Mouse (Mus musculus): ENCODE results near the gene Meiob. TPM values are rescaled to one million over a fixed set of nuclear protein-coding genes. Genes with fewer than 3 reads are reported as not detected.

Meiob gene
- polyA plus RNA-seq (2012; rRNA removed), result not detected in 2 replicates

DNA sequence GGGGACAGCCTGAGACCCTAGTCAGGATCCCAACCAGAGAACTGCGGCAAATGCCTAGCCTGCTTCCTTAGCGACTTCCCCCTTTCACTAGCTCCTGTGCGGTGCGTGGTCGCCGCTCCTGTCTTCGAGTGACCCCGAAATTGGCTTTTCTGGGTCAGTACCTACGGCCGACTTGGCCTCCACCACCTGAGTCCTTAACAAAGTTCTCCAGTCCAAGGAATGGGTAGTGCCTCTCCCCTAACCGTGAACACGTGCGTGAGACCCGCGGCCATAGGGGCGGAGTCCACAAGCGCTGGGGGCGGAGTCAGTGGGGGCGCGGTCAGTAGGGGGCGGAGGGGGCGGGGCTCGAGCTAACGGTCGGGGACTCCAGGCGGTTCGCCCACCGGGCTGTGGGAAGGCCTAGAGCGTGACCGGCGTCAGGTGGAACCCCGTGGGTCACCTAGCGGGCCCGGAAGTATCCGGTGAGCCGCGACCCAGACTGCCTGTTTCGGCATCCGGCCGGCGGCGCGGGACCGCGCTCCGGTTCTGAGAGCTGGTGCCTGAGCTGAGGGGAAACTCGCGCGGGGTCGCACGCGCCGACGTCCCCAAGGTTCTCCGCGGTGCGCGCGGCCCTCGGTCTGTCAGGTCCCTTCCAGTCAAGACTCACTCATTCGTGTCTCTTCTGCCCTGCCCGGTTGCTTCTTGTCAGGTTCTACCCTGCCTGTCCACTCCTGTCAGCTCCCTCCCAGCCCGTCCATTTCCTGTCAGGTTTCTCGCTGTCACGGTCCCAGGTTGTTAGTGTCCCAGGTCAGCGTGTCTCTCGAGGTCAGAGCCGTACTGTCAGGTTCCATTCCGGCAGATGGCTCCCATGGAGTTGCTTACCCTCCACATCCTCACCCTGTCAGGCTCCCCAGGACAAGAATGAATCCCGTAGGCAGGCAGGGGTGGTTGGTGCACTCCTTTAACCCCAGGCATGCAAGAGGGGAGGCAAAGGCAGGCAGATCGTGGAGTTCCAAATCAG is at the start of gene Meiob:
Meiob (plus strand) TSS at position 338 of the 1,000 bp plus-strand sequence.

DNA sequence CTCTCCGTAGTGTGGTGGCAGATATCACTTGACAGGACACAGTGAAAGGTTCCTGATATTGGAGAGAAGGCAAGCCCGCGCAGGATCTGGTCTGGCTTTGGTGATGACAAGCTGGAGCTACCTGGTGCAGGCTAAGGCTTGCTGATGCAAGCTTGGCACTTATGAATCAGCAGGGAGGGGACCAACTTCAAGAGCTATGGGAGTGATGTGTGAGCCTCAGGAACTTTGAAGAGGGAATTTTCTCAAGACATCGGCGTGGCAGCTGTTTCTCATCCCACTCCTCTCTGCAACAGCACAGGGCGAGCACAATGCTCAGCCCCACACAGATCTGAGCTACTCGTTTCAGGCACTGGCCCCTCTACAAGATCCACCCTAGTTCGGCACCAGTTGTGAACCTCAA is 35.8 kb downstream of the Meiob start, which contains the start of gene Hagh:
Hagh (plus strand) TSS at position 302 of the 400 bp plus-strand sequence.

GRCm38 (mm10) chr17:24850065-24850772 is 46.1 kb downstream of the Meiob start, which contains the start of gene Fahd1:
Gene Fahd1, minus strand, starts transcription at chr17:24850364.

DNA sequence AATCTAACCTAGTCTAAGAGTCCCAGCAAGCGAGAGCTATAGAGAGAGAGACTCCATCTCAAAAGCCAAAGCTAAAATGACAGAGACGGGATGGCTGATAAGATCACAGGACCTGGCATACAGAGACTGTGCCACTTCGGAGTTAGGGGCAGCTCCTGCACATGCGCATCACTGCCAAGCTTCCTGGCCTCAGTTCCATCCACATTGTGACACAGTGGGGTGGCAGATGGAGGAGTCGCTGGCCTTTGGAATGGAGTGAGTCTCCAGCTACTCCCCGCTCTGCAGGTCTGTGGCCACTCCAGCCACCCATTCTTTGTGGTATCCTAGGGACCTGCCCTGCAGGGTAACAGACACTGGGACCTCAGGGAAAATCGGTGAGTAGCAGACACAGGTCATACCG is 61.7 kb downstream of the Meiob start, which contains the start of gene Igfals:
Igfals (plus strand) TSS at position 222 of the 400 bp plus-strand sequence.

GRCm38 (mm10) chr17:24886134-24886931 is 82.2 kb downstream of the Meiob start, which contains the start of the genes Nubp2 and Spsb3:
Gene Nubp2, minus strand, starts transcription at chr17:24886349.
Gene Spsb3, plus strand, starts transcription at chr17:24886643.

Other genes starting within 250 kb of the Meiob start
- gene Tsc2, start 171.7 kb upstream of the Meiob start, polyA plus RNA-seq (2012; rRNA removed), result 126 and 137 TPM in 2 replicates
- 8.2 and 8.6 TPM in 2 replicates for gene Nthl1, start 171.6 kb upstream of the Meiob start, polyA plus RNA-seq (2012; rRNA removed)
- gene Slc9a3r2, start 154.0 kb upstream of the Meiob start, polyA plus RNA-seq (2012; rRNA removed), result 81.0 and 93.6 TPM in 2 replicates
- 0.44 and 0.66 TPM in 2 replicates for gene Npw, start 145.8 kb upstream of the Meiob start, polyA plus RNA-seq (2012; rRNA removed)
- 124 and 127 TPM in 2 replicates for gene Zfp598, start 134.6 kb upstream of the Meiob start, polyA plus RNA-seq (2012; rRNA removed)
- 4.1 and 4.6 TPM in 2 replicates for gene Syngr3, start 114.3 kb upstream of the Meiob start, polyA plus RNA-seq (2012; rRNA removed)
- gene Gfer, start 108.1 kb upstream of the Meiob start, polyA plus RNA-seq (2012; rRNA removed), result 59.1 and 69.9 TPM in 2 replicates
- gene Noxo1, start 108.1 kb upstream of the Meiob start, polyA plus RNA-seq (2012; rRNA removed), result 235 and 246 TPM in 2 replicates
- gene Tbl3, start 96.6 kb upstream of the Meiob start, polyA plus RNA-seq (2012; rRNA removed), result 43.3 and 49.1 TPM in 2 replicates
- gene Rnf151, start 86.2 kb upstream of the Meiob start, polyA plus RNA-seq (2012; rRNA removed), result not detected in 2 replicates
- 3,267 and 3,407 TPM in 2 replicates for gene Rps2, start 86.2 kb upstream of the Meiob start, polyA plus RNA-seq (2012; rRNA removed)
- 285 and 351 TPM in 2 replicates for gene Ndufb10, start 79.8 kb upstream of the Meiob start, polyA plus RNA-seq (2012; rRNA removed)
- gene Rpl3l, start 76.5 kb upstream of the Meiob start, polyA plus RNA-seq (2012; rRNA removed), result 0.10 and 0.13 TPM in 2 replicates
- 91.4 and 133 TPM in 2 replicates for gene Msrb1, start 67.6 kb upstream of the Meiob start, polyA plus RNA-seq (2012; rRNA removed)
- 0.24 and 0.30 TPM in 2 replicates for gene Hs3st6, start 51.3 kb upstream of the Meiob start, polyA plus RNA-seq (2012; rRNA removed)
- 165 and 180 TPM in 2 replicates for gene Hagh, start 35.9 kb downstream of the Meiob start, polyA plus RNA-seq (2012; rRNA removed)
- gene Fahd1, start 46.1 kb downstream of the Meiob start, polyA plus RNA-seq (2012; rRNA removed), result 34.9 and 43.1 TPM in 2 replicates
- gene Igfals, start 61.7 kb downstream of the Meiob start, polyA plus RNA-seq (2012; rRNA removed), result 4.1 and 4.8 TPM in 2 replicates
- gene Nubp2, start 82.1 kb downstream of the Meiob start, polyA plus RNA-seq (2012; rRNA removed), result 28.4 and 29.3 TPM in 2 replicates
- gene Spsb3, start 82.4 kb downstream of the Meiob start, polyA plus RNA-seq (2012; rRNA removed), result 112 and 128 TPM in 2 replicates
- 40.2 and 43.2 TPM in 2 replicates for gene Eme2, start 90.8 kb downstream of the Meiob start, polyA plus RNA-seq (2012; rRNA removed)
- gene Mrps34, start 90.8 kb downstream of the Meiob start, polyA plus RNA-seq (2012; rRNA removed), result 233 and 246 TPM in 2 replicates
- 66.8 and 90.4 TPM in 2 replicates for gene Nme3, start 92.2 kb downstream of the Meiob start, polyA plus RNA-seq (2012; rRNA removed)
- 75.9 and 79.6 TPM in 2 replicates for gene Mapk8ip3, start 132.7 kb downstream of the Meiob start, polyA plus RNA-seq (2012; rRNA removed)
- gene Jpt2, start 156.4 kb downstream of the Meiob start, polyA plus RNA-seq (2012; rRNA removed), result 11.4 and 19.2 TPM in 2 replicates
- 13.7 and 13.8 TPM in 2 replicates for gene Cramp1l, start 211.5 kb downstream of the Meiob start, polyA plus RNA-seq (2012; rRNA removed)
- 9.6 and 10.6 TPM in 2 replicates for gene Ift140, start 211.8 kb downstream of the Meiob start, polyA plus RNA-seq (2012; rRNA removed)

Data from colon, adult 2 months (tissue).